Mouse (Mus musculus) CH12.LX (cell line): ENCODE results near the gene Ppa2. TPM values are rescaled to one million over a fixed set of nuclear protein-coding genes. Genes with fewer than 3 reads are reported as not detected.

Experiments used
- DNase-seq: peaks from one replicate; pipeline ENCODE4 v3.0.0-alpha.2; 2013; ENCODE audit errors: extremely low read depth
- H3K27ac ChIP-seq: 2 replicates; pipeline ENCODE4 v1.5.1; 2012; ENCODE audit warnings: low read depth, mild to moderate bottlenecking, control low read depth, moderate library complexity; ENCODE audit not compliant: insufficient read depth
- H3K27me3 ChIP-seq: replicated peaks from 2 replicates; pipeline ENCODE3; 2012; ENCODE audit warnings: inconsistent platforms
- H3K36me3 ChIP-seq, 2 experiments: replicated peaks in 1 of 2; 2 replicates each; pipeline versions ENCODE3 to v1.6.1; 2012; ENCODE audit warnings: inconsistent platforms in 1 of 2, low read length in 1 of 2, mild to moderate bottlenecking in 1 of 2, mixed read lengths in 1 of 2, moderate library complexity in 1 of 2; ENCODE audit not compliant: control insufficient read depth in 1 of 2, insufficient read depth in 1 of 2
- H3K4me1 ChIP-seq, 2 experiments: 2 replicates each; pipeline ENCODE4 v1.6.1; 2012; ENCODE audit warnings: inconsistent platforms in 1 of 2, moderate library complexity in 1 of 2; ENCODE audit not compliant: insufficient read depth in 2 of 2, control insufficient read depth in 1 of 2
- H3K4me2 ChIP-seq: 2 replicates; pipeline ENCODE4 v1.6.1; 2012; ENCODE audit warnings: low read depth, mild to moderate bottlenecking, control low read depth; ENCODE audit not compliant: poor library complexity, insufficient read depth, severe bottlenecking
- H3K4me3 ChIP-seq, 3 experiments: fragments of 150-350 bp in 1 of 3; sonication (generic) in 1 of 3; replicated peaks in 1 of 3; 2 replicates each; pipeline versions ENCODE3 to v1.5.1; 2011 to 2012; ENCODE audit warnings: low read depth in 2 of 3, low read length in 2 of 3, mild to moderate bottlenecking in 2 of 3, moderate library complexity in 2 of 3, control low read depth in 1 of 3, improper control_type of control experiment in 1 of 3, inconsistent platforms in 1 of 3, mixed read lengths in 1 of 3; ENCODE audit not compliant: poor library complexity in 1 of 3
- H3K79me2 ChIP-seq: replicated peaks from 2 replicates; pipeline ENCODE4 v1.6.1; 2012; ENCODE audit warnings: mild to moderate bottlenecking, moderate library complexity; ENCODE audit not compliant: control insufficient read depth, poor library complexity, insufficient read depth, severe bottlenecking; ENCODE audit errors: extremely low read depth
- H3K9ac ChIP-seq: 2 replicates; pipeline ENCODE4 v1.6.1; 2012; ENCODE audit warnings: low read depth, mild to moderate bottlenecking, control low read depth, moderate library complexity; ENCODE audit not compliant: insufficient read depth
- H3K9me3 ChIP-seq: replicated peaks from 2 replicates; pipeline ENCODE3; 2012; ENCODE audit warnings: low read length, inconsistent platforms, mixed read lengths
- BHLHE40 ChIP-seq: IDR thresholded peaks from 2 replicates; pipeline ENCODE4 v1.6.1; 2011; ENCODE audit warnings: mild to moderate bottlenecking, low read depth, low read length, improper control_type of control experiment
- CHD1 ChIP-seq: IDR thresholded peaks from 2 replicates; pipeline ENCODE4 v1.6.1; 2012; ENCODE audit warnings: low read depth, low read length, improper control_type of control experiment, inconsistent platforms
- CHD2 ChIP-seq: IDR thresholded peaks from 2 replicates; pipeline ENCODE4 v1.6.1; 2011; ENCODE audit warnings: low read length, improper control_type of control experiment
- CTCF ChIP-seq, 2 experiments: IDR thresholded peaks in 1 of 2; conservative IDR thresholded peaks in 1 of 2; 2 replicates each; pipeline ENCODE4 v1.5.1; 2011 to 2012; ENCODE audit warnings: low read depth in 2 of 2, low read length in 2 of 2, improper control_type of control experiment in 1 of 2, inconsistent platforms in 1 of 2, mild to moderate bottlenecking in 1 of 2, moderate library complexity in 1 of 2
- ETS1 ChIP-seq: conservative IDR thresholded peaks from 2 replicates; pipeline ENCODE4 v1.6.1; 2012; ENCODE audit warnings: low read depth, mild to moderate bottlenecking, inconsistent platforms, low read length, improper control_type of control experiment, moderate library complexity
- GABPA ChIP-seq: IDR thresholded peaks from 2 replicates; pipeline ENCODE4 v1.6.1; 2012; ENCODE audit warnings: low read depth, low read length, improper control_type of control experiment, inconsistent platforms; ENCODE audit not compliant: insufficient replicate concordance
- HCFC1 ChIP-seq: IDR thresholded peaks from 2 replicates; pipeline ENCODE4 v1.6.1; 2012; ENCODE audit warnings: low read depth, mild to moderate bottlenecking, inconsistent platforms, low read length, improper control_type of control experiment
- IRF4 ChIP-seq: IDR thresholded peaks from 2 replicates; pipeline ENCODE4 v1.6.1; 2014; ENCODE audit warnings: low read depth, mild to moderate bottlenecking, inconsistent platforms, low read length, improper control_type of control experiment
- JUN ChIP-seq: IDR thresholded peaks from 2 replicates; pipeline ENCODE4 v1.6.1; 2011; ENCODE audit warnings: low read depth, mild to moderate bottlenecking, low read length, improper control_type of control experiment, moderate library complexity; ENCODE audit not compliant: insufficient read depth
- MAFK ChIP-seq: IDR thresholded peaks from 2 replicates; pipeline ENCODE4 v1.6.1; 2011; ENCODE audit warnings: low read length, improper control_type of control experiment; ENCODE audit not compliant: insufficient replicate concordance
- MAZ ChIP-seq: IDR thresholded peaks from 2 replicates; pipeline ENCODE4 v1.6.1; 2012; ENCODE audit warnings: low read depth, mild to moderate bottlenecking, inconsistent platforms, low read length, improper control_type of control experiment, moderate library complexity
- MEF2A ChIP-seq: IDR thresholded peaks from 2 replicates; pipeline ENCODE4 v1.6.1; 2014; ENCODE audit warnings: low read depth, mild to moderate bottlenecking, inconsistent platforms, low read length, improper control_type of control experiment, borderline replicate concordance
- MYC ChIP-seq: IDR thresholded peaks from 2 replicates; pipeline ENCODE4 v1.6.1; 2011; ENCODE audit warnings: low read depth, mild to moderate bottlenecking, improper control_type of control experiment, low read length
- NELFE ChIP-seq: IDR thresholded peaks from 2 replicates; pipeline ENCODE4 v1.6.1; 2011; ENCODE audit warnings: low read depth, low read length, improper control_type of control experiment
- NRF1 ChIP-seq: IDR thresholded peaks from 2 replicates; pipeline ENCODE4 v1.6.1; 2014; ENCODE audit warnings: low read depth, mild to moderate bottlenecking, inconsistent platforms, low read length, improper control_type of control experiment, moderate library complexity
- POLR2A ChIP-seq: IDR thresholded peaks from 2 replicates; pipeline ENCODE4 v1.6.1; 2011; ENCODE audit warnings: low read depth, mild to moderate bottlenecking, improper control_type of control experiment, low read length
- POLR2AphosphoS2 ChIP-seq: IDR thresholded peaks from 2 replicates; pipeline ENCODE4 v1.6.1; 2011; ENCODE audit warnings: low read depth, low read length, improper control_type of control experiment
- RAD21 ChIP-seq: IDR thresholded peaks from 2 replicates; pipeline ENCODE4 v1.6.1; 2011; ENCODE audit warnings: low read depth, mild to moderate bottlenecking, low read length, improper control_type of control experiment, moderate library complexity
- RCOR1 ChIP-seq: conservative IDR thresholded peaks from 2 replicates; pipeline ENCODE4 v1.6.1; 2012; ENCODE audit warnings: low read depth, mild to moderate bottlenecking, inconsistent platforms, low read length, improper control_type of control experiment
- SMC3 ChIP-seq: IDR thresholded peaks from 2 replicates; pipeline ENCODE4 v1.6.1; 2011; ENCODE audit warnings: low read depth, low read length, improper control_type of control experiment
- TBP ChIP-seq: conservative IDR thresholded peaks from 2 replicates; pipeline ENCODE4 v1.6.1; 2011; ENCODE audit warnings: low read depth, low read length, improper control_type of control experiment
- TCF12 ChIP-seq: IDR thresholded peaks from 2 replicates; pipeline ENCODE4 v1.6.1; 2014; ENCODE audit warnings: low read depth, mild to moderate bottlenecking, inconsistent platforms, low read length, improper control_type of control experiment
- UBTF ChIP-seq: IDR thresholded peaks from 2 replicates; pipeline ENCODE4 v1.6.1; 2012; ENCODE audit warnings: low read depth, mild to moderate bottlenecking, inconsistent platforms, low read length, improper control_type of control experiment, moderate library complexity
- USF1 ChIP-seq: IDR thresholded peaks from 2 replicates; pipeline ENCODE4 v1.6.1; 2014; ENCODE audit warnings: low read depth, mild to moderate bottlenecking, inconsistent platforms, low read length, improper control_type of control experiment
- USF2 ChIP-seq: conservative IDR thresholded peaks from 2 replicates; pipeline ENCODE4 v1.6.1; 2011; ENCODE audit warnings: low read depth, low read length, improper control_type of control experiment
- ZC3H11A ChIP-seq: IDR thresholded peaks from 2 replicates; pipeline ENCODE4 v1.6.1; 2012; ENCODE audit warnings: low read depth, mild to moderate bottlenecking, inconsistent platforms, low read length, improper control_type of control experiment
- ZKSCAN1 ChIP-seq: IDR thresholded peaks from 2 replicates; pipeline ENCODE4 v1.6.1; 2012; ENCODE audit warnings: low read depth, inconsistent platforms, low read length, improper control_type of control experiment, borderline replicate concordance
- ZNF384 ChIP-seq: IDR thresholded peaks from 2 replicates; pipeline ENCODE4 v1.6.1; 2012; ENCODE audit warnings: low read depth, low read length, improper control_type of control experiment, inconsistent platforms
- dilution Hi-C: fragments of 300-500 bp; cut with MboI; formaldehyde crosslinking; loops from 2 replicates; pipeline ENCODE4 v1.14.3; 2020; ENCODE audit warnings: low sequenced_read_pairs; ENCODE audit not compliant: extremely low pct_unique_long_range_greater_than_20kb, extremely low pct_ligation_motif_present
- in situ Hi-C: fragments of 300-500 bp; cut with MboI; formaldehyde crosslinking; loops from 3 replicates; pipeline ENCODE4 v1.14.3; 2019; ENCODE audit warnings: low sequenced_read_pairs, low pct_ligation_motif_present, low pct_unique_long_range_greater_than_20kb, mixed read lengths
- polyA plus RNA-seq: library from polyadenylated mRNA; unstranded; fragments of >175 nt; gene quantifications from 2 replicates; pipeline ENCODE4 v1.2.1, GENCODE M21; 2012; ENCODE audit warnings: low read depth; ENCODE audit not compliant: insufficient read length
- total RNA-seq, 2 experiments: library from RNA; depleted of rRNA; stranded (reverse); fragments of 300-350 nt in 1 of 2; fragments of >200 nt in 1 of 2; gene quantifications; 2 replicates each; pipeline ENCODE4 v1.2.3; 2012 to 2014

Ppa2 gene
- total and polyA plus RNA-seq, 3 experiments = 98.3 to 132 (median 119) TPM

GRCm38 (mm10) chr3:133335166-133335565 lies 25.3 kb downstream of the Ppa2 start (continued):
- TF ChIP-seq CHD2 (no peak), NRF1 (no peak), MAFK (0 out of 2 replicates have a peak, but pooled peaks have one; percentile 52), ZC3H11A (no peak), TCF12 (peak; percentile 64; the same call in 1 of the 2 replicates), POLR2AphosphoS2 (no peak), ZNF384 (no peak), IRF4 (peak; percentile 45), NELFE (no peak), GABPA (no peak), CHD1 (peak; percentile 24; the same call in 1 of the 2 replicates)

DNA sequence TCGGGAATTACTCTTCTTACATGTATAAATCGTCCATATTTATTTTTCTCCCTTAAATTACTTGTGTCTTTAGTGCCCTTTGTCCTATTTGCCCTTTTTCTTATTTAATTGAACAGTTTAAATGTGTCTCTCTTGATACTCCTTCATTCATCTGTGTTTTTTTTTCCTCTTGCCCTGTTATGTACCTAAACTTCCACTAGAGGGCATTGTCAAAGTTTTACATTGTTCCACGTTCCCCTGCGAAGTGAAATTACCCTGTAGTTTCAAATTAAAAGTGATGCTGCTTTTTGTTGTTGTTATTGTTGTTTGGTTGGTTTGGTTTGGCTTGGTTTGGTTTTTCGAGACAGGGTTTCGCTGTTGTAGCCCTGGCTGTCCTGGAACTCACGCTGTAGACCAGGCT lies 26.5 kb downstream of the Ppa2 start:
- no peak overlapping the region for H3K4me3 ChIP-seq
- no peak overlapping the region for H3K9ac ChIP-seq
- DNase-seq = peak; percentile 65
- H3K4me1 ChIP-seq = peaks cover 46 to 76% of the 10 kb centered on the region in 2 experiments
- no peak overlapping the region for H3K4me2 ChIP-seq
- dilution Hi-C loops = no loop called here
- H3K36me3 ChIP-seq = peaks cover 12 to 26% of the 10 kb centered on the region in 2 experiments
- H3K9me3 ChIP-seq = no peaks in the 10 kb centered on the region
- H3K79me2 ChIP-seq = no peaks in the 10 kb centered on the region
- no peak overlapping the region for H3K27ac ChIP-seq
- H3K27me3 ChIP-seq = no peaks in the 10 kb centered on the region
- in situ Hi-C loops = loop anchor here (10.0 to 25.0 kb wide), 4 partner anchors 48 to 476 kb away; no protein-coding TSS in a partner anchor
- TF ChIP-seq CTCF (conservative IDR thresholded peaks at IDR 0.05 in 1 of 2, IDR thresholded peaks at IDR 0.05 in 1 of 2; ENCODE audit: low read depth in 2 of 2, low read length in 2 of 2) (peak; percentile 40 to 72), RCOR1 (no peak), RAD21 (peak; percentile 60), TBP (0 out of 2 replicates have a peak, but pooled peaks have one; percentile 14), HCFC1 (no peak), NELFE (peak; percentile 1; the same call in 1 of the 2 replicates), SMC3 (peak; percentile 57), ZNF384 (peak; percentile 87)

- peak overlapping the region; percentile 7 for H3K9ac ChIP-seq
- peak; percentile 96 for DNase-seq
- peak overlapping the region; percentile 53 for H3K27ac ChIP-seq
- no peaks in the 10 kb centered on the region for H3K9me3 ChIP-seq
- H3K4me1 ChIP-seq = peaks cover 27 to 56% of the 10 kb centered on the region in 2 experiments
- dilution Hi-C loops = no loop called here
- H3K4me3 ChIP-seq = peak overlapping the region; percentile 17 to 40 (median 38)
- peaks cover 18 to 30% of the 10 kb centered on the region in 2 experiments for H3K36me3 ChIP-seq
- H3K27me3 ChIP-seq = no peaks in the 10 kb centered on the region
- H3K4me2 ChIP-seq = peak overlapping the region; percentile 57
- in situ Hi-C loops = loop anchor here (10.0 to 25.0 kb wide), 4 partner anchors 46 to 473 kb away; no protein-coding TSS in a partner anchor
- no peaks in the 10 kb centered on the region for H3K79me2 ChIP-seq
- TF ChIP-seq UBTF = no peak
- TF ChIP-seq ZKSCAN1 = no peak
- no peak for TF ChIP-seq CTCF (conservative IDR thresholded peaks at IDR 0.05 in 1 of 2, IDR thresholded peaks at IDR 0.05 in 1 of 2; ENCODE audit: low read depth in 2 of 2, low read length in 2 of 2)
- peak; percentile 54 for TF ChIP-seq ZNF384
- TF ChIP-seq USF2 = no peak
- peak; percentile 91; the same call in 1 of the 2 replicates for TF ChIP-seq RCOR1
- TF ChIP-seq MAFK = peak; percentile 51; the same call in 1 of the 2 replicates
- peak; percentile 20 for TF ChIP-seq CHD2
- peak; percentile 98 for TF ChIP-seq MEF2A
- no peak for TF ChIP-seq POLR2A
- TF ChIP-seq ETS1 = peak; percentile 94
- peak; percentile 58; the same call in 1 of the 2 replicates for TF ChIP-seq MYC
- peak; percentile 91 for TF ChIP-seq IRF4
- peak; percentile 85 for TF ChIP-seq JUN
- no peak for TF ChIP-seq RAD21
- TF ChIP-seq MAZ = peak; percentile 72
- TF ChIP-seq BHLHE40 = peak; percentile 62
- no peak; the same call in 1 of the 2 replicates for TF ChIP-seq SMC3
- no peak for TF ChIP-seq USF1
Observed at GRCm38 (mm10) chr3:133338851-133339356, 29.0 kb downstream of the Ppa2 start.
